Mouse (Mus musculus) myocyte (in vitro differentiated cells): ENCODE measurements around the gene Men1. TPM values are rescaled to one million over a fixed set of nuclear protein-coding genes. Genes with fewer than 3 reads are reported as not detected.

ENCODE experiments used
- H3K27me3 ChIP-seq: one replicate; pipeline ENCODE4 v1.6.1; 2011; ENCODE audit not compliant: control insufficient read depth, insufficient read depth, insufficient read length
- H3K36me3 ChIP-seq: one replicate; pipeline ENCODE4 v1.6.1; 2011; ENCODE audit not compliant: control insufficient read depth, insufficient read depth
- H3K4me2 ChIP-seq: one replicate; pipeline ENCODE4 v1.6.1; 2011; ENCODE audit warnings: low read depth, control low read depth
- H3K4me3 ChIP-seq: one replicate; pipeline ENCODE4 v1.5.1; 2011; ENCODE audit warnings: mild to moderate bottlenecking, control low read depth, moderate library complexity
- H3K79me2 ChIP-seq: one replicate; pipeline ENCODE4 v1.6.1; 2011; ENCODE audit not compliant: control insufficient read depth, insufficient read depth
- H3ac ChIP-seq: one replicate; pipeline ENCODE4 v1.6.1; 2011; ENCODE audit not compliant: control insufficient read depth, insufficient read length
- CEBPB ChIP-seq: IDR thresholded peaks from 2 replicates; pipeline ENCODE4 v1.6.1; 2011; ENCODE audit warnings: mild to moderate bottlenecking, moderate library complexity; ENCODE audit not compliant: poor library complexity, insufficient read depth, severe bottlenecking
- E2F4 ChIP-seq: IDR thresholded peaks from one replicate; pipeline ENCODE4 v1.6.1; 2011; ENCODE audit warnings: mild to moderate bottlenecking, control low read depth, moderate library complexity; ENCODE audit not compliant: insufficient read depth
- MAX ChIP-seq: IDR thresholded peaks from one replicate; pipeline ENCODE4 v1.6.1; 2011; ENCODE audit warnings: low read depth, mild to moderate bottlenecking, control low read depth
- MYOD1 ChIP-seq, 3 experiments: IDR thresholded peaks; one replicate each; pipeline ENCODE4 v1.6.1; 2011; ENCODE audit warnings: control low read depth in 2 of 3, low read depth in 2 of 3, mild to moderate bottlenecking in 2 of 3, moderate library complexity in 1 of 3; ENCODE audit not compliant: insufficient read length in 2 of 3, control insufficient read depth in 1 of 3
- MYOG ChIP-seq, 3 experiments: IDR thresholded peaks; one replicate each; pipeline ENCODE4 v1.6.1; 2011; ENCODE audit warnings: control low read depth in 2 of 3, low read depth in 2 of 3, mild to moderate bottlenecking in 2 of 3; ENCODE audit not compliant: insufficient read length in 2 of 3, control insufficient read depth in 1 of 3, insufficient read depth in 1 of 3
- POLR2A ChIP-seq: IDR thresholded peaks from one replicate; pipeline ENCODE4 v1.6.1; 2011; ENCODE audit warnings: low read depth, mild to moderate bottlenecking, control low read depth, moderate library complexity; ENCODE audit not compliant: insufficient read length
- POLR2AphosphoS2 ChIP-seq: IDR thresholded peaks from one replicate; pipeline ENCODE4 v1.6.1; 2011; ENCODE audit warnings: low read depth, control low read depth; ENCODE audit not compliant: insufficient read length
- REST ChIP-seq: IDR thresholded peaks from one replicate; pipeline ENCODE4 v1.6.1; 2011; ENCODE audit warnings: mild to moderate bottlenecking, control low read depth, moderate library complexity; ENCODE audit not compliant: insufficient read depth, insufficient read length
- SRF ChIP-seq: IDR thresholded peaks from one replicate; pipeline ENCODE4 v1.6.1; 2011; ENCODE audit warnings: low read depth; ENCODE audit not compliant: control insufficient read depth, insufficient read length
- TCF12 ChIP-seq: IDR thresholded peaks from one replicate; pipeline ENCODE4 v1.6.1; 2011; ENCODE audit warnings: mild to moderate bottlenecking, control low read depth; ENCODE audit not compliant: poor library complexity, insufficient read depth, severe bottlenecking
- TCF3 ChIP-seq: IDR thresholded peaks from one replicate; pipeline ENCODE4 v1.6.1; 2011; ENCODE audit warnings: low read depth, control low read depth; ENCODE audit not compliant: insufficient read length
- USF1 ChIP-seq: IDR thresholded peaks from one replicate; pipeline ENCODE4 v1.6.1; 2011; ENCODE audit warnings: low read depth, mild to moderate bottlenecking, control low read depth, moderate library complexity
- polyA plus RNA-seq: library from polyadenylated mRNA; unstranded; fragments of >200 nt; fragmentation: generic; extraction: Trizol; gene quantifications from one replicate; pipeline ENCODE4 v1.2.1, GENCODE M21; 2012; ENCODE audit warnings: missing spikeins

The Men1 gene
- polyA plus RNA-seq, 1 experiment: 37.2 TPM

DNA sequence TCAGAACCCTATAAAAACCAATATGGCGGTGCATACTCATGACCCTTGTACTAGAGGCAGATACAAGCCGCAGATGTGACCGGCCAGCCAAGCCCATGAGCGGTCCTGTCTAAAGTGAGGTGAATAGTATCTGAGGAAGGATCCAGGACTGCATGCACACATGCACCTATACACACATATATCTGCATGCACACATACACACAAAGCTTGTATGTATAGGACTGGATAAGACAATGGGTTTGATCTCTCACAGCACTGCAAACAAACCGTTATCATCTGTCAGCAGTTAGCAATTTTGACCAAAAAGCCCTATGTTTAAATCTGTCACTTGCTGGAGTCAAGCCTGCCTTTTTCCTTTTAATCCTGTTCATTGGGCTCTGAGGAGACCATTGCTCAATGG lies 32.7 kb upstream of the Men1 start:
- Histone ChIP-seq H3K4me3 (no peak overlapping the region), H3K4me2 (peak overlapping the region; percentile 7), H3K27me3 (no peaks in the 10 kb centered on the region), H3ac (no peak overlapping the region), H3K79me2 (no peaks in the 10 kb centered on the region), H3K36me3 (peaks cover 16% of the 10 kb centered on the region)
- TF ChIP-seq POLR2AphosphoS2: peak; percentile 76
- TF ChIP-seq USF1: no peak

DNA sequence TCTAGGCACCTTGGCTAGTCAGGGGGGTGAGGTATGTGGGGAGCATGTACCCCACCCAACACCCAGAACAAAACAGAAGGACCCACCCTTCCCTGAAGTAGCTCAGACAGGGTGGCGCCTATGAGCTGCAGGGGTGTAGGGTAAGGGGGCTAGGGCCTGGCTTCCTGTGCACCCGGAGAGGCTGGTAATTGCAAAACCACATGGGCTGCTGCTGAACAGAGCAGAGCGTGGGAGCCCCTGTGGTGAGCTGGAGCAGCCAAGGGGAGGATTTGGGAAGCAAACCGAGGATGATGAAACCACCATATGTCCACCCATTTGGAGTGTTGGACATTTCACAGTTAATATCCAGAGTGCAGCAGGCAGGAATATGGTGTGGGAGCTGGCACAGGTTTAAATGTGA lies 32.3 kb upstream of the Men1 start:
- Histone ChIP-seq H3K36me3 (peaks cover 14% of the 10 kb centered on the region), H3K4me3 (no peak overlapping the region), H3K27me3 (no peaks in the 10 kb centered on the region), H3K4me2 (peak overlapping the region; percentile 7), H3ac (no peak overlapping the region), H3K79me2 (no peaks in the 10 kb centered on the region)
- TF ChIP-seq SRF (no peak), TCF3 (no peak), TCF12 (no peak), E2F4 (no peak), POLR2AphosphoS2 (peak; percentile 74), USF1 (no peak), CEBPB (peak; percentile 43; the same call in 1 of the 2 replicates), POLR2A (peak; percentile 25), REST (no peak), MAX (no peak), MYOD1 (IDR thresholded peaks at IDR 0.05; ENCODE audit: control insufficient read depth in 1 of 3, insufficient read length in 2 of 3, low read depth in 2 of 3) (peak in 1 of 3 experiments; percentile 18), MYOG (IDR thresholded peaks at IDR 0.05; ENCODE audit: control insufficient read depth in 1 of 3, insufficient read depth in 1 of 3, insufficient read length in 2 of 3, low read depth in 2 of 3) (peak in 1 of 3 experiments; percentile 23)

DNA sequence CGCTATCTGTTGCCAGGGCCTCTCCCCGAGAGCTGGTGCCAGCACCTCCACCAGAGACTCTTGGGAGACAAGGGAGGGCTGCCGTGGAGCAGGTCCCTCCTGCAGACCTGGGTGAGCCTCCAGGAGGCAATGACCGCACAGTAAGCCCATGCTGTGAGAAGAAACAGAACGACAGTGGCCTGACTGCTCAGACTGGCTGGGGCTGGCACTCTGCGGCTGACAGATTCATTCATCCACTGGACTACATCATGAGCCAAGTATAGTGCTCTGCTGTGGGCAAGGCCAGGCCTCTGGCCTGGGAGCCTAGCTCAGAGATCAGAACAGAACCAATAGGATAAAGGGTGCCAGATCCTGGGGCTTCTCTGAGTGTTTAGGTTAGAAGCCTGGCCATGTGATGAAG lies 30.9 kb upstream of the Men1 start:
- H3K4me3 ChIP-seq: no peak overlapping the region

DNA sequence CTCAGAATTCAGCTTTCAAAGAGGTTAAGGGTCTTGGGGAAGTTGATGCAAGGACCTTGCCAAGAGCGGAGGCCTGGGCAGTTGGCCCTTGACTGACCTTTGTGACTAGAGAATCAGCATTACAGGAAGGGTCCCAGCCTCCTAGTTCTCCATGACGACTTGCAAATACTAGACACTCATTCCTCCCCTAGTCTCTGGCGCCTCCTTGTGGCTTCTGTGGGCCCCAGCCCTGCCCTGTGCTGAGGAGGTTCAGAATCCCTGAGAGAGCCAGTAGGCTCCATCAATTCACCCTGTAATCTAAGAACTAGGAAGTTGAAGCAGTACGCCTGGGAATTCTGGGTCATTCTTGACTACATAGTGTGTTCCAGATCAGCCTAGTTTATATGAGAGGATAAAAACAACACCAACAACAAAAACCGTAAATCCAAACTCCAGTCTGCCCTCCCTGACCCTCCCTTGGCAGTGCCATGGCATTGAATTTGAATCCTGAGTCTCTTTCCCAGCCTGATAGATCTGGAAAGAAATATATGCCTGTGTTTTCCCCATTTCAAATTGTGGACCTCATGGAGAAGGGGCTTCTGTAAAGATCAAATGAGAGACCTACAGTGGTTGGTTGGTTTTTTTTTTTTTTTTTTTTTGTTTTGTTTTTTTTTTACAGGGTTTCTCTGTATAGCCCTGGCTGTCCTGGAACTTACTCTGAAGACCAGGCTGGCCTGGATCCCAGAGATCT lies 29.8 kb upstream of the Men1 start:
- TF ChIP-seq POLR2AphosphoS2 (no peak), USF1 (no peak), E2F4 (no peak), POLR2A (no peak), TCF3 (no peak), SRF (no peak), CEBPB (no peak), MAX (no peak), REST (no peak), MYOD1 (IDR thresholded peaks at IDR 0.05; ENCODE audit: control insufficient read depth in 1 of 3, insufficient read length in 2 of 3, low read depth in 2 of 3) (no peak), MYOG (IDR thresholded peaks at IDR 0.05; ENCODE audit: control insufficient read depth in 1 of 3, insufficient read depth in 1 of 3, insufficient read length in 2 of 3, low read depth in 2 of 3) (no peak), TCF12 (no peak)
- Histone ChIP-seq H3K36me3 (peaks cover 4% of the 10 kb centered on the region), H3K79me2 (no peaks in the 10 kb centered on the region), H3K4me3 (no peak overlapping the region), H3K27me3 (no peaks in the 10 kb centered on the region), H3K4me2 (no peak overlapping the region), H3ac (no peak overlapping the region)

More for the DNA sequence above, 30.9 kb upstream of the Men1 start:
- Histone ChIP-seq H3K36me3 (peaks cover 10% of the 10 kb centered on the region), H3K27me3 (no peaks in the 10 kb centered on the region), H3ac (no peak overlapping the region), H3K4me2 (no peak overlapping the region), H3K79me2 (no peaks in the 10 kb centered on the region)
- TF ChIP-seq POLR2AphosphoS2: peak; percentile 20
- no peak for TF ChIP-seq TCF3

DNA sequence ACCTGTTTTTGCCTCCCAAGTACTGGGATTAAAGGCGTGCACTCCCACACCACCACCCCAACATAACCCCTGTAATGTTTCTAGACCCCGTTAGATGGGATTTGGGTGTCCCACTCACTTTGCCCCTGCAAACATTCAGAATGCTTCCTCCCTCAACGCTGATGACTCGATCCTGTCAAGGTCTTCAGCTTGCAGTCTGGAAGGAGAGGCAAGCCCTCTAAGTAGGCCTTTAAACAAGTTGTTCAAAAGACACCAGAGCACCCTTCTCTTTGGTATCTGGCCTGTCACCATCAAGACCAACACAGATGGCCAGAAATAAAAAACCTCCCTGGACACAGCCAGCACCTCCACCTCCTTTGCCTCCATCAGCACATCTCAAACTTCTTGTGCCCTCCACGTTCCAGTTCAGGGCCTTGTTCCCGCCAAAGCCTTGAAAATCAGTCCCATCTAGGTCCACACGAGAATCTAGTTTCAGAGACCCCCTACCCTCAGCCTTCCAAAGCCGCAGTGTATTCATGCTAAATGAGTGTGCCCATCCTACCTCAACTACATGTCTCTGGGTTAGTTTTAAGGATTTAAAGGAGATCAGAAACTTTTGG lies 29.2 kb upstream of the Men1 start:
- TF ChIP-seq REST: no peak
- TF ChIP-seq MYOD1 (IDR thresholded peaks at IDR 0.05; ENCODE audit: control insufficient read depth in 1 of 3, insufficient read length in 2 of 3, low read depth in 2 of 3): no peak
- TF ChIP-seq TCF3: no peak
- TF ChIP-seq POLR2AphosphoS2: no peak
- TF ChIP-seq TCF12: no peak
- no peak for TF ChIP-seq MAX
- no peak for TF ChIP-seq MYOG (IDR thresholded peaks at IDR 0.05; ENCODE audit: control insufficient read depth in 1 of 3, insufficient read depth in 1 of 3, insufficient read length in 2 of 3, low read depth in 2 of 3)
- TF ChIP-seq SRF: no peak
- no peak for TF ChIP-seq USF1
- TF ChIP-seq E2F4: no peak
- TF ChIP-seq CEBPB: no peak
- TF ChIP-seq POLR2A: no peak
- peak overlapping the region; percentile 57 for H3K4me2 ChIP-seq
- no peaks in the 10 kb centered on the region for H3K36me3 ChIP-seq
- peak overlapping the region; percentile 19 for H3K4me3 ChIP-seq
- H3K27me3 ChIP-seq: no peaks in the 10 kb centered on the region
- no peak overlapping the region for H3ac ChIP-seq
- no peaks in the 10 kb centered on the region for H3K79me2 ChIP-seq
